Mouse (Mus musculus) brain, embryonic 14.5 days (tissue): ENCODE measurements at regions not wholly inside any gene's neighbourhood (a gene's known extent, or its start where the extent isn't known, plus 50 kb on each side); places are given as distances from the start of the nearest gene placed in this dataset.

Experiments
- CTCF ChIP-seq: fragments of 200-500 bp; IDR thresholded peaks from 2 replicates; pipeline ENCODE4 v1.5.1; 2012; ENCODE audit warnings: inconsistent platforms, mild to moderate bottlenecking, moderate library complexity, borderline replicate concordance; ENCODE audit not compliant: insufficient read depth, insufficient read length; ENCODE audit errors: extremely low read depth
- POLR2A ChIP-seq: fragments of 200-500 bp; IDR thresholded peaks from 2 replicates; pipeline ENCODE4 v1.6.1; 2012; ENCODE audit warnings: mild to moderate bottlenecking, inconsistent platforms, borderline replicate concordance; ENCODE audit not compliant: poor library complexity, insufficient read depth, insufficient read length, severe bottlenecking; ENCODE audit errors: extremely low read depth

DNA sequence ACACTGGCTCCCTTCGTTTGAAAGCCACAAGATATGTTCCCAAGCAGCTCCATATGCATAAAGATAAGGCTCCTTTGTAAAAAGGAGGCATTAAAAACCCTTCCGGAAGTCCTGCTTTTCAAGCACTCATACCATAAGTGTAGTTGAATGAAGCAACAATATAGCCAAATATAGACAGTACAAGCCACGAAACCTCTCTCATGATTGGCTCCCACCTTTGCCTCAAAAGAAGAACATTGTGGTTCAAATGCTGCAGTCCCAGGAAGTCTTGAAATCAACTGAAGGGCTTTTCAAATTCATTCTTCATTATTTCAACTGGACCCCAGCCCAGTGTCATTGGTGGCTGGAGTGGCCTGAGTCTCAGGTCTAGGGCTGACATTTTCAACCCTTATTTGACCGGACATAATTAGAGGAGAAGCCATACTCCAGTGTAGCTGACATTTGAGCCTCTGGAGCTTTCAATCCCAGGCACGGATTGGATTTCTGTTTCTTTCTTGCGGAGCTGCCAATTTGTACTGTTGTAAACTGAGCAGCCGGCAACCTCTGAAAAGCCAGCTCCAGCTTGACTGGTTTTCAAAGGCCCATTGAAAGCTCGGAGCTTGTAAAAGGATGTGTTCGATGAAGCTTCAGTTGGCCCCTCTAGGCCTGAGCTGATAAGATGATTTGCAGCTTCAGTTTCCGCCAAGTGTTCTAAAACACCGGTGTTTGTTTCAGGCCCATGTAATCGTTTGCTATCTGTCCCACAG, 105.4 kb downstream of the Tmsb4x start:
- TF ChIP-seq CTCF, result no peak
- no peak for TF ChIP-seq POLR2A
